Mouse (Mus musculus) heart, adult 2 months (tissue): ENCODE data around the gene Ezh2. TPM values are rescaled to one million over a fixed set of nuclear protein-coding genes. Genes with fewer than 3 reads are reported as not detected.
"Not testable (repeated sequence)": the region's sequence is repeated elsewhere in the genome, so short reads cannot be mapped to it uniquely, and the experiment has no call there.

ENCODE experiments used
- DNase-seq, 2 experiments: peaks; one replicate each; pipeline ENCODE4 v3.0.0; 2021
- H3K27ac ChIP-seq: fragments of 200-600 bp; 2 replicates; pipeline ENCODE4 v1.8.1; 2022
- H3K27me3 ChIP-seq: fragments of 200-500 bp; 2 replicates; pipeline ENCODE4 v1.6.1; 2012; ENCODE audit warnings: mild to moderate bottlenecking, low read length, inconsistent platforms, mixed read lengths; ENCODE audit not compliant: control insufficient read depth, insufficient read depth
- H3K36me3 ChIP-seq: fragments of 200-500 bp; 2 replicates; pipeline ENCODE4 v1.6.1; 2012; ENCODE audit warnings: low read length, inconsistent platforms; ENCODE audit not compliant: control insufficient read depth, insufficient read depth
- H3K4me1 ChIP-seq: fragments of 200-500 bp; 2 replicates; pipeline ENCODE4 v1.6.1; 2011; ENCODE audit warnings: low read length; ENCODE audit not compliant: control insufficient read depth, insufficient read depth
- H3K4me3 ChIP-seq: fragments of 200-600 bp; 2 replicates; pipeline ENCODE4 v1.8.1; 2022
- H3K79me2 ChIP-seq: fragments of 200-500 bp; replicated peaks from 2 replicates; pipeline ENCODE4 v1.6.1; 2012; ENCODE audit warnings: mild to moderate bottlenecking, inconsistent platforms, low read length, moderate library complexity, mixed read lengths; ENCODE audit not compliant: control insufficient read depth, insufficient read depth
- H3K9ac ChIP-seq: fragments of 200-500 bp; 2 replicates; pipeline ENCODE4 v1.6.1; 2012; ENCODE audit warnings: low read depth, mild to moderate bottlenecking, control low read depth, inconsistent platforms, low read length, mixed read lengths
- CTCF ChIP-seq: fragments of 200-600 bp; IDR thresholded peaks from 2 replicates; pipeline ENCODE4 v1.8.1; 2022; ENCODE audit warnings: antibody characterized with exemption, mild to moderate bottlenecking, moderate library complexity
- EP300 ChIP-seq: fragments of 200-500 bp; IDR thresholded peaks from 2 replicates; pipeline ENCODE4 v1.6.1; 2011; ENCODE audit warnings: low read depth, low read length, control low read depth; ENCODE audit not compliant: insufficient read depth
- POLR2A ChIP-seq: fragments of 200-500 bp; IDR thresholded peaks from 2 replicates; pipeline ENCODE4 v1.6.1; 2011; ENCODE audit warnings: mild to moderate bottlenecking, low read depth, low read length, control low read depth; ENCODE audit not compliant: insufficient read depth
- WGBS: fragments of 180-500 bp; shearing (Covaris S2); methylation state at CpG from one replicate; pipeline ENCODE4 v1.1.7; 2018; 5-methylcytosine and 5-hydroxymethylcytosine counted together
- intact Hi-C: fragments of 180-260 bp; cut with DNase I; formaldehyde crosslinking; loops from one replicate; pipeline ENCODE4 v1.15.1; 2025
- polyA plus RNA-seq: library from polyadenylated mRNA; depleted of rRNA; stranded (reverse); fragments of >200 nt; gene quantifications from 2 replicates; pipeline ENCODE4 v1.2.3, GENCODE M21; 2012
- total RNA-seq, 2 experiments: library from RNA; stranded (reverse); gene quantifications; 2 replicates each; pipeline ENCODE4 v1.2.3; 2021

Gene Ezh2
- total and polyA plus RNA-seq, 3 experiments = 3.9 to 9.6 (median 9.2) TPM

- intact Hi-C loops = loop anchor here (2.0 kb wide), 1 partner anchor 139 kb away; no protein-coding TSS in a partner anchor
- Histone ChIP-seq H3K36me3 (no peaks in the 10 kb centered on the region), H3K79me2 (no peaks in the 10 kb centered on the region)
Measured at GRCm38 (mm10) chr6:47594141-47594835, 853 bp downstream of the Ezh2 start.

GRCm38 (mm10) chr6:47593590-47593989, 1.6 kb downstream of the Ezh2 start:
- H3K4me1 ChIP-seq = no peaks in the 10 kb centered on the region
- no peak for DNase-seq
- TF ChIP-seq EP300 (no peak), POLR2A (no peak), CTCF (no peak)
- peak overlapping the region; percentile 84; the same call in 1 of the 2 replicates for H3K9ac ChIP-seq
- intact Hi-C loops = no loop called here
- no peaks in the 10 kb centered on the region for H3K36me3 ChIP-seq
- peak overlapping the region; percentile 85 for H3K4me3 ChIP-seq
- 4% methylated on average over 9 of the region's 9 CpGs for WGBS
- no peaks in the 10 kb centered on the region for H3K27me3 ChIP-seq
- no peaks in the 10 kb centered on the region for H3K79me2 ChIP-seq
- H3K27ac ChIP-seq = peak overlapping the region; percentile 90

More at GRCm38 (mm10) chr6:47594141-47594835, 853 bp downstream of the Ezh2 start:
- peak; percentile 83 for DNase-seq
- Histone ChIP-seq H3K27me3 (no peaks in the 10 kb centered on the region), H3K4me3 (peak overlapping the region; percentile 85), H3K9ac (peak overlapping the region; percentile 84), H3K27ac (peak overlapping the region; percentile 90), H3K4me1 (no peaks in the 10 kb centered on the region)
- TF ChIP-seq CTCF (peak; percentile 14; the same call in 1 of the 2 replicates), EP300 (no peak), POLR2A (no peak)
- 1% methylated on average over 71 of the region's 74 CpGs for WGBS

- 60% methylated on average over 2 of the region's 2 CpGs for WGBS
- H3K27me3 ChIP-seq, H3K27ac ChIP-seq, H3K79me2 ChIP-seq, intact Hi-C loops, H3K9ac ChIP-seq, H3K4me3 ChIP-seq, H3K36me3 ChIP-seq, H3K4me1 ChIP-seq, DNase-seq: not testable (repeated sequence)
Measured at GRCm38 (mm10) chr6:47587332-47587731, 7.8 kb downstream of the Ezh2 start.

GRCm38 (mm10) chr6:47572887-47573286, 22.3 kb downstream of the Ezh2 start:
- no peaks in the 10 kb centered on the region; the same call in 1 of the 2 replicates for H3K36me3 ChIP-seq

GRCm38 (mm10) chr6:47565326-47566035, 29.7 kb downstream of the Ezh2 start:
- Histone ChIP-seq H3K27me3 (no peaks in the 10 kb centered on the region), H3K79me2 (no peaks in the 10 kb centered on the region), H3K27ac (no peak overlapping the region), H3K36me3 (no peaks in the 10 kb centered on the region), H3K4me3 (no peak overlapping the region), H3K4me1 (no peaks in the 10 kb centered on the region), H3K9ac (no peak overlapping the region)
- no peak for TF ChIP-seq EP300
- no peak for TF ChIP-seq CTCF
- no peak for TF ChIP-seq POLR2A
- 68% methylated on average over 1 of the region's 1 CpGs for WGBS
- no peak for DNase-seq
- intact Hi-C loops = no loop called here

More at GRCm38 (mm10) chr6:47572887-47573286, 22.3 kb downstream of the Ezh2 start:
- no peak overlapping the region for H3K27ac ChIP-seq
- no peak overlapping the region for H3K4me3 ChIP-seq
- no peak for DNase-seq
- intact Hi-C loops = no loop called here
- no peaks in the 10 kb centered on the region for H3K27me3 ChIP-seq
- no peaks in the 10 kb centered on the region for H3K4me1 ChIP-seq
- WGBS = 91% methylated on average over 2 of the region's 2 CpGs
- no peak for TF ChIP-seq POLR2A
- no peak for TF ChIP-seq EP300
- no peaks in the 10 kb centered on the region for H3K79me2 ChIP-seq
- H3K9ac ChIP-seq = no peak overlapping the region

- Histone ChIP-seq H3K4me3 (no peak overlapping the region), H3K36me3 (no peaks in the 10 kb centered on the region), H3K4me1 (no peaks in the 10 kb centered on the region), H3K9ac (no peak overlapping the region), H3K27ac (no peak overlapping the region), H3K27me3 (no peaks in the 10 kb centered on the region), H3K79me2 (no peaks in the 10 kb centered on the region)
- intact Hi-C loops = no loop called here
- DNase-seq = no peak
- 75% methylated on average over 5 of the region's 5 CpGs for WGBS
- peak; percentile 62 for TF ChIP-seq CTCF
- no peak for TF ChIP-seq POLR2A
- no peak for TF ChIP-seq EP300
Measured at GRCm38 (mm10) chr6:47561426-47561825, 33.7 kb downstream of the Ezh2 start.
